Mouse (Mus musculus) kidney, embryonic 14.5 days (tissue): ENCODE data around the gene 1700088E04Rik. TPM values are rescaled to one million over a fixed set of nuclear protein-coding genes. Genes with fewer than 3 reads are reported as not detected.

Experiments
- ATAC-seq: fragments of 200-750 bp; cut with Nextera tagmentation; 2 replicates; pipeline ENCODE4 v1.8.0; 2017; ENCODE audit warnings: moderate number of reproducible peaks, mild to moderate bottlenecking, moderate TSS enrichment, moderate library complexity; ENCODE audit not compliant: low FRiP score, low TSS enrichment
- H3K27ac ChIP-seq: fragments of 300-500 bp; sonication (generic); 2 replicates; pipeline ENCODE4 v1.5.1; 2014; ENCODE audit warnings: low read depth, mild to moderate bottlenecking, low read length, moderate library complexity, mixed read lengths
- H3K27me3 ChIP-seq: fragments of 300-500 bp; sonication (generic); 2 replicates; pipeline ENCODE4 v1.6.1; 2014; ENCODE audit warnings: mild to moderate bottlenecking, low read length; ENCODE audit not compliant: control insufficient read depth, insufficient read depth
- H3K36me3 ChIP-seq: fragments of 300-500 bp; sonication (generic); 2 replicates; pipeline ENCODE4 v1.6.1; 2014; ENCODE audit warnings: low read length, mixed read lengths; ENCODE audit not compliant: control insufficient read depth, insufficient read depth
- H3K4me1 ChIP-seq: fragments of 300-500 bp; sonication (generic); 2 replicates; pipeline ENCODE4 v1.6.1; 2014; ENCODE audit warnings: low read length, mixed read lengths; ENCODE audit not compliant: control insufficient read depth, insufficient read depth
- H3K4me2 ChIP-seq: fragments of 300-500 bp; sonication (generic); replicated peaks from 2 replicates; pipeline ENCODE4 v1.6.1; 2014; ENCODE audit warnings: low read depth, mild to moderate bottlenecking, low read length
- H3K4me3 ChIP-seq: fragments of 300-500 bp; sonication (generic); 2 replicates; pipeline ENCODE4 v1.5.1; 2014; ENCODE audit warnings: mild to moderate bottlenecking, low read length
- H3K9ac ChIP-seq: fragments of 300-500 bp; sonication (generic); 2 replicates; pipeline ENCODE4 v1.6.1; 2014; ENCODE audit warnings: low read depth, mild to moderate bottlenecking, low read length, moderate library complexity
- H3K9me3 ChIP-seq: fragments of 300-500 bp; sonication (generic); 2 replicates; pipeline ENCODE4 v1.6.1; 2016; ENCODE audit warnings: low read length; ENCODE audit not compliant: control insufficient read depth
- WGBS: fragments of 180-500 bp; shearing (Covaris S2); extraction: QIAGEN DNeasy Blood & Tissue Kit; methylation state at CpG from one replicate; pipeline ENCODE4 v1.1.7; 2014; 5-methylcytosine and 5-hydroxymethylcytosine counted together
- polyA plus RNA-seq: library from polyadenylated mRNA; unstranded; fragments of >200 nt; fragmentation: Nextera tagmentation; extraction: Ambion mirVana; gene quantifications from 2 replicates; pipeline ENCODE4 v1.2.1, GENCODE M21; 2014

Gene 1700088E04Rik
- polyA plus RNA-seq, 1 experiment from 2014 or later: 8.8 TPM

- Histone ChIP-seq H3K9me3 (no peaks in the 10 kb centered on the region), H3K4me3 (peak overlapping the region; percentile 89; the same call in 1 of the 2 replicates), H3K9ac (no peak overlapping the region), H3K27ac (no peak overlapping the region), H3K36me3 (peaks cover 13% of the 10 kb centered on the region; the same call in 1 of the 2 replicates), H3K27me3 (no peaks in the 10 kb centered on the region), H3K4me1 (peaks cover 28% of the 10 kb centered on the region), H3K4me2 (peak overlapping the region; percentile 98)
- WGBS: 79% methylated on average over 2 of the region's 2 CpGs
- no peak for ATAC-seq
Observed at GRCm38 (mm10) chr15:79110528-79110927, 30.5 kb downstream of the 1700088E04Rik start.

- peak overlapping the region; percentile 89; the same call in 1 of the 2 replicates for H3K9ac ChIP-seq
- H3K4me2 ChIP-seq: peak overlapping the region; percentile 98
- H3K36me3 ChIP-seq: peaks cover 8% of the 10 kb centered on the region; the same call in 1 of the 2 replicates
- ATAC-seq: no peak
- no peaks in the 10 kb centered on the region for H3K27me3 ChIP-seq
- no peak overlapping the region for H3K27ac ChIP-seq
- peak overlapping the region; percentile 89 for H3K4me3 ChIP-seq
- peaks cover 28% of the 10 kb centered on the region for H3K4me1 ChIP-seq
- 18% methylated on average over 9 of the region's 9 CpGs for WGBS
- H3K9me3 ChIP-seq: no peaks in the 10 kb centered on the region
Observed at GRCm38 (mm10) chr15:79110031-79110430, 31.0 kb downstream of the 1700088E04Rik start.

DNA sequence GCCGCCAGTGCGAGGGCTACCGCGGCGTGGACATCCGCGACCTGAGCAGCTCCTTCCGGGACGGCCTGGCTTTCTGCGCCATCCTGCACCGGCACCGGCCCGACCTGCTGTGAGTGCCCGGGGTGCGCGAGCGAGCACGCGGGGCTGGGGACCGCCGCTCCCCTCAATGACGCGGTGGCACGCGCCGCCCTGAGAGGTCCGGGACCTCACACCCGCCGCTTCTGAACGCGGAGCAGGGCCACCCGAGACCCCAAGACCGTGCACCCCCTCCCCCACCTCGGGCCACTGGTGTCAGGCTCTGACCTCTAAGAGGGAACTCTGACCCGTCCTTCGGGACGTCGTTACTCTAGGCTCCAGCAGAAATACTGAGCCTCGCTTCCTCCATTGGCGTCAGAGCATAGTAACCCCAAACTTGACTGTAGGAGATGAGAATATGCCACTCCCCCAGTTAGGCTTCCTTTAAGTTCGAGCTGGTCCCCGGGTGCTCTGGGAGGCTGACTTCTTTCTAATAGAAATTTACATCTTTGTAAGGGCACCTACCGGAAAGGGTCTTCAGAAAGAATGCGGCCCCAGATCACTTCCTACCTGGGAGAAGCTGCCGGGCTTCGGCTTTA is 31.6 kb downstream of the 1700088E04Rik start:
- under 1% methylated on average over 38 of the region's 46 CpGs for WGBS
- Histone ChIP-seq H3K36me3 (peaks cover 5% of the 10 kb centered on the region; the same call in 1 of the 2 replicates), H3K9me3 (no peaks in the 10 kb centered on the region), H3K4me3 (peak overlapping the region; percentile 89), H3K27ac (peak overlapping the region; percentile 74), H3K4me2 (peak overlapping the region; percentile 98), H3K4me1 (peaks cover 28% of the 10 kb centered on the region), H3K27me3 (no peaks in the 10 kb centered on the region), H3K9ac (peak overlapping the region; percentile 89)
- peak; percentile 74 for ATAC-seq

- peak within 1 kb of the TSS; percentile 98 for H3K4me2 ChIP-seq
- H3K4me1 ChIP-seq: peaks cover 28% of the 10 kb centered on the region
- peaks cover 5% of the 10 kb centered on the region; the same call in 1 of the 2 replicates for H3K36me3 ChIP-seq
- peak within 1 kb of the TSS; percentile 74 for H3K27ac ChIP-seq
- H3K27me3 ChIP-seq: no peaks in the 10 kb centered on the region
- peak within 1 kb of the TSS; percentile 89 for H3K4me3 ChIP-seq
- ATAC-seq: peak; percentile 81
- peak within 1 kb of the TSS; percentile 89 for H3K9ac ChIP-seq
- WGBS: under 1% methylated on average over 57 of the region's 85 CpGs
- no peaks in the 10 kb centered on the region for H3K9me3 ChIP-seq
Observed at GRCm38 (mm10) chr15:79108421-79109320, 32.4 kb downstream of the 1700088E04Rik start, which contains the start of gene Micall1. Micall1 (plus strand) TSS chr15:79108898.

- no peak overlapping the region for H3K9ac ChIP-seq
- 19% methylated on average over 7 of the region's 7 CpGs for WGBS
- H3K27ac ChIP-seq: peak overlapping the region; percentile 74
- H3K9me3 ChIP-seq: no peaks in the 10 kb centered on the region
- H3K36me3 ChIP-seq: peaks cover 4% of the 10 kb centered on the region; the same call in 1 of the 2 replicates
- H3K4me1 ChIP-seq: peaks cover 28% of the 10 kb centered on the region
- ATAC-seq: no peak
- H3K4me3 ChIP-seq: peak overlapping the region; percentile 89
- peak overlapping the region; percentile 98 for H3K4me2 ChIP-seq
- H3K27me3 ChIP-seq: no peaks in the 10 kb centered on the region
Observed at GRCm38 (mm10) chr15:79107966-79108365, 33.1 kb downstream of the 1700088E04Rik start.

DNA sequence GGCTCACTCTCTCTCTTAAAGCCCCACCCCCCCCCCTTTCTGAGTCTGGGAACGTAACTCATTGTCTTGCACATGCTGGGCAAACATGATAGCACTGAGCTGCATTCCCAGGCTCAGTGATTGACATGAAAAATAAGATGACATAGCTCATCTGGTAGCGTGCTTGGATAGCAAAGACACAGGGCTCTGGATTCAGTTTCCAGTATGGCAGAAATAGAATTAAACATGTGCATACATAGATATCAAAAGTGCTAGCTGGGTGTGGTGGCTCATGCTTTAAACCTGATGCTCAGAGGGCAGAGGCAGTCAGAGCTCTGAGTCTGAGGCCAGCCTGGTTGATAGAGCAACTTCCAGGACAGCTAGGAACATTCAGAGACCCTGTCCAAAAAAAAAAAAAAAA is 35.2 kb downstream of the 1700088E04Rik start:
- peaks cover 21% of the 10 kb centered on the region for H3K4me1 ChIP-seq
- H3K4me3 ChIP-seq: no peak overlapping the region
- H3K27ac ChIP-seq: no peak overlapping the region
- WGBS: 51% methylated on average over 2 of the region's 2 CpGs
- H3K36me3 ChIP-seq: no peaks in the 10 kb centered on the region
- H3K27me3 ChIP-seq: no peaks in the 10 kb centered on the region
- H3K4me2 ChIP-seq: no peak overlapping the region
- no peak for ATAC-seq
- H3K9ac ChIP-seq: no peak overlapping the region
- no peaks in the 10 kb centered on the region for H3K9me3 ChIP-seq

- Histone ChIP-seq H3K9ac (no peak overlapping the region), H3K9me3 (no peaks in the 10 kb centered on the region), H3K4me2 (no peak overlapping the region), H3K4me3 (no peak overlapping the region), H3K27ac (no peak overlapping the region), H3K27me3 (no peaks in the 10 kb centered on the region), H3K36me3 (no peaks in the 10 kb centered on the region), H3K4me1 (peaks cover 6% of the 10 kb centered on the region)
- WGBS: 72% methylated on average over 10 of the region's 10 CpGs
- no peak for ATAC-seq
Observed at GRCm38 (mm10) chr15:79103264-79103663, 37.8 kb downstream of the 1700088E04Rik start.

DNA sequence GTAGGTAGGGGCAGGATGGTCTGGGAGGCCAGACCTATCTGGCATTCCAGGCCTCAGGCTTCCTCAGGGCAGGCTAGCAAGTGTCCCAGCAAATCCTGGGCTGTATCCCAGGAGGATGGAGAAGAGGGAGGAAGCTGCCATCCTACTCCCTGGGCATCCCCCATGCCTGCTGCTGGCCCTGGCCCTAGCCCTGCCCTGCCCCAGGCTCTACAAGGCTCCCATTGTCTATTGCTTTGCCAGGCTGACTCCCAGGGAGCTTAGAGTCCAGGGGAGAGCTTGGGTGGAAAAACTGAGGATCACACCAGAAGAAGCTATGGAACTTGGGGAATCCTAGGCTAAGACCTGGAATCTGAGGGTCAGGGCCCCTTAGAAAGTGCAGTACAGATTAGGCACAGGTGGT is 39.5 kb downstream of the 1700088E04Rik start:
- H3K36me3 ChIP-seq: no peaks in the 10 kb centered on the region
- H3K4me3 ChIP-seq: no peak overlapping the region
- H3K9me3 ChIP-seq: no peaks in the 10 kb centered on the region
- H3K27ac ChIP-seq: no peak overlapping the region
- no peak overlapping the region for H3K4me2 ChIP-seq
- ATAC-seq: no peak
- no peaks in the 10 kb centered on the region for H3K27me3 ChIP-seq
- no peak overlapping the region for H3K9ac ChIP-seq
- H3K4me1 ChIP-seq: peaks cover 14% of the 10 kb centered on the region

DNA sequence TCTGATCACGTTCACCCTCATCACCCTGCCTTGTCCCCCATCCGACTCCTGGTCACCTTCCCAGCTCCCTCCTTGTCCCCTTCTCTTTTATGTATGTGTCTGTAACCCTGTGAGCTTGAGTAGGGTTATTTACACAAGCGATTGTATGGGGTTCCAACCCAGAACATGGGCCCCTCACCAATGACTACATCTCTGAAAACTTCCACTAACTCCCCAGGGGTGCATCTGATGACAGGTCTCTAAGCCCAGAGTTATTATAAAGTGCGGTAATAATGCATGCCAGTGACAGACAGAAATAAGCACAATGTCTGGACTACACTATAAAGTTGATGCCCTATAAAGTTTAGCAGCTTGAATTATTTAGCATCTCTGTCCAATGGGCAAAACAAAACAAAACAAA is 40.7 kb downstream of the 1700088E04Rik start:
- Histone ChIP-seq H3K27ac (no peak overlapping the region), H3K9ac (no peak overlapping the region), H3K4me1 (peaks cover 19% of the 10 kb centered on the region), H3K4me2 (no peak overlapping the region), H3K9me3 (no peaks in the 10 kb centered on the region), H3K36me3 (peaks cover 8% of the 10 kb centered on the region), H3K4me3 (no peak overlapping the region), H3K27me3 (no peaks in the 10 kb centered on the region)
- ATAC-seq: no peak
- WGBS: 69% methylated on average over 4 of the region's 4 CpGs
